Mouse (Mus musculus) hematopoietic stem cell, adult 5-6 weeks (primary cell): Measurements from ENCODE around the gene Arhgef39. TPM values are rescaled to one million over a fixed set of nuclear protein-coding genes. Genes with fewer than 3 reads are reported as not detected.
A peak's percentile ranks its signal among the peaks of the same experiment; 100 is the strongest.

Experiments used
- ATAC-seq, 2 experiments: fragments of 125-278 bp in 1 of 2; replicated peaks in 1 of 2; 2 replicates each; pipeline ENCODE4 v1.8.0; 2016 to 2017; ENCODE audit warnings: inconsistent platforms in 2 of 2, mild to moderate bottlenecking in 2 of 2, moderate number of reproducible peaks in 2 of 2, low read depth in 1 of 2, moderate TSS enrichment in 1 of 2; ENCODE audit not compliant: low FRiP score in 2 of 2, poor library complexity in 2 of 2, severe bottlenecking in 2 of 2, insufficient read depth in 1 of 2, low TSS enrichment in 1 of 2
- total RNA-seq: library from RNA; stranded (forward); fragments of 172-1452, 232-1000 nt; gene quantifications from 2 replicates; pipeline ENCODE4 v1.2.3, GENCODE M21; 2017

Arhgef39 gene
- total RNA-seq, 1 experiment from 2014 or later, result 76.9 TPM

DNA sequence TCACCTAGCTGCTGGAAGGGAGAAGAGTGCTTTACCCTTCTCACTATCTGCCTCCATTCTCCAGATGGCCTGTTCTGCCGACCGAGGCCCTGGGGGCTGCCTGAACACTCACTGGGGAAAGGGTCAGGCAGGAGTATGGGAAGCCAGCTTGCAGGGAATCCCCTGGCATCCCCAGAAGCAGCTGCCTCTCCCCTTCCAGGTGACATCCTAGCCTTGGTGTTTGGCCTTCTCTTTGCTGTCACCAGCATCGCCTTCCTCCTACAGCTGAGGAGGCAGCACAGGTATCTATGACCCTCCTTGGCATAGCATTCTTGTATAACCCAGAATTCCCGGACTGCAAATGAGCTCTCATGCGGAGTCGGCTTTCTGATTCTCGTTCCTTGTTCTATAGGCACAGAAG lies 13.2 kb upstream of the Arhgef39 start:
- ATAC-seq, result no peak

DNA sequence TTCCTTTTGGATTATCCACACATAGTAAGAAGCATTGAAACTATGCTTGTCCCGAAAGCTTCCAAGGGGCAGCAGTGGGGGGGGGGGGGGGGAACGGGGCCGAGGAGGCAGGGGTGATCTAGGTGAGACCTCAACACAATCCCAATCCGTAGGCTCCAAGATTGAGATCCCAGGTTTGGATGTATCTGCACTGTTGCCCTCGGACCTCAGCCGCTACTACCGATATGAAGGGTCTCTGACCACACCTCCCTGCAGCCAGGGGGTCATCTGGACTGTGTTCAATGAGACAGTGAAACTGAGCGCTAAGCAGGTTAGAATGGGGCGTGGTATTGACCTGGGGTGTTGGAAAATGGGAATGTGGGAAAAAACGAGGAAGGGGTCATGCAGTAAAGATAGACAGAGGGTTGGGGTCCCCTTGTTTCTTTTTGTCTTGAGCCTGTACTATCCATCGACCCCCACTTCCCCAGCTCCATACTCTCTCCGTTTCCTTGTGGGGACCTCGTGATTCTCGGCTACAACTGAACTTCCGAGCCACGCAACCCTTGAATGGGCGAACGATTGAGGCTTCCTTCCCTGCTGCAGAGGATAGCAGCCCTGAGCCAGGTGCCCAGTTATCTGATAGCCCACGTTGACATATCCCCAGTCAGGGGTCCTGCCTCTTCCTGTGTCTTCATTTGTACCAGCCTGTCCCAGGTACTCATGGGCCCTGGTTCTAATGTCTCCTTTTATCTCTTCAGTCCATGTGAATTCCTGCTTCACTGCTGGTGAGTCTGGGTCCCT lies 12.4 kb upstream of the Arhgef39 start:
- no peak for ATAC-seq

DNA sequence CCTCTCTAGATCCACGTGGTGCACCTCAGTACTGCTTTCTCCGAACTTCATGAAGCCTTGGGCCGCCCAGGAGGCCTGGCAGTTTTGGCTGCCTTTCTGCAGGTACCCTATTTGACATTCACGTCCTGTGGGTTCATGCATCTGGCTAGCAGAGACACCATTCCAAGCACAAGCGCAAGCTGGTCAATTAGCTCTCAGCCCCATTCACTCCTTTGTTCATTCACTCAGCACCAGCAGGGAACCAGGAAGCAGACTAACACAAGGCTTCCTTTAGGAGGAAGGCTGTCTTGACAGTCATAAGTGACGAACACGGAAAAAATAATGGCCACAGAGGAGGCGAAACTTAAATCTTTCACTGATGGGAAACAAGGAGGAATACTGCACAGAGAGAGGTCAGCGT lies 9.6 kb upstream of the Arhgef39 start:
- peak in 1 of 2 experiments; percentile 27; a peak in 1 of 4 replicates for ATAC-seq

DNA sequence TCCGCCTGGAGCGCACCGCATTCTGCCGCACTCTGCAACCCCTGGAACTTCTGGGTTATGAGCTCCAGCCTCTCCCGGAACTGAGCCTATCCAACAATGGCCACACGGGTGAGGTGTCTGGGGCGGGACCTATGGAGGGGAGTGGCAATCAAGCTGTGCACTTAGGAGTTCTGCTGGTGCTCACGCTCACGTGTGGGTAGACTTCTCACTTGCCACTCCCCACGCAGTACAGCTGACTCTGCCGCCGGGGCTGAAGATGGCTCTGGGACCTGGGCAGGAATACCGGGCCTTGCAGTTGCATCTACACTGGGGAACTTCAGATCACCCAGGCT lies 9.1 kb upstream of the Arhgef39 start:
- ATAC-seq, result peak; percentile 92

DNA sequence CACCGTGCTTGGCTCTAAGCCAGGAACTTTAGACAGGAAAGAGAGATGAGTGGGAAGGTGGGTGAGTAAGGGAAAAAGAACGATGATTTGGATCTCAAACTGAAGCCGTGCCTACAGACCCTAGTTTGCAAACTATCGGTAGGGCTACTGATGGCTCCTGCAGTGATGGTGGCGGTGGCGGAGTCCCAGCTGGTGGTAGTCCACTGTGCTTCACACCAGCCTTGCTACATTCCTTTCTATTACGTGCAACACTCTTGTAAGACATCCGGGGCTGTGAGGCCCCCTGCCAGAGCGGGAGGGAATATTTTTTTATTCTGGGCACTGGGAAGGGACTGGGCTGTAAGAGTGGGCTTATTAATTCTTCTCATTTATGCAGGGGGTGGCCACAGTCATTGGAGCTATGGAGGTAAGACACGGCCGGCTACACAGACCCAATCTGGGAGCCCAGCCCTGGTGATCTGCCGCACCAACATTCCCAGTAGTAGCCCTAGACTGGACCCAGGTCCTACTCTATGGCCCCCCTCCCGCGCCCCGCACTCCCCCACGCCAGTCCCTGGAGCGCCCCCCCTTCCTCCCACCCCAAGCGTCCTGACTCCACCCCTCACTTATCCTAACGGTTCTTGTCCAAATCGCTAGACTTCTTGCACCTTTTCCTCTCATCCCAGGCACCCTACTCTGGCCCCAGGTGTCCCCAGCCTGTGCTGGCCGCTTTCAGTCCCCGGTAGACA lies 8.6 kb upstream of the Arhgef39 start:
- peak in 1 of 2 experiments; percentile 3; a peak in 1 of 4 replicates for ATAC-seq

DNA sequence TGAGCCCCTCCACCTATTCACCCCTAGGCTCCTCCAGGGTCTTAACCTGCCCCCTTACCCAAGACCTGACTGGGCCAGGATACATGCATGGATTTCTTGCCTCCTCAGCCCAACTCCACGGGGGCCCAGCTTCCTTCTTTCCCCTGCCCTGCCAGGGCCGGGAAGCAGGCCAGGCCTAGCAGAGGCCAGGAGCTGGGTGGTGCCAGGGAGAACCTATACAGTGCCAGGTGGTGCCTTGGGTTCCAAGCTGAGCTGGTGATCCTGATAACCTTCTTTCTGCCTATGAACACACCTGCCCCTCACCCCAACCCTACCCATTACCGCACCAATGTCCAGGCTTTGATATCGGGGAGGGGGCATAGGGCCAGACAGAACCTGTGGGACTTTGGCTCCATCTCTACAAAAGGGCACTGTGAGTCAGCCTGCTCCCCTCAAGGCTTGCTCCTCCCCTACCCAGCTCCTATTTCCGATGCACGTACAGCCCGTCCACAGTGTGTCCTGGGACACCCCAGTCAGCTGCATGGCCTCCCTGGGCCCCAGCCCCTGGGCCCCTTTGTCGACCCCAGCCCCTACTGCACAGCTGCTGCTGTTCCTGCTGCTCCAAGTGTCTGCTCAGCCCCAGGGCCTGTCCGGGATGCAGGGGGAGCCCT lies 7.2 kb upstream of the Arhgef39 start, which contains the start of gene Car9:
Gene Car9, plus strand, starts transcription at position 431 of the 650 bp plus-strand sequence.
- no peak for ATAC-seq

DNA sequence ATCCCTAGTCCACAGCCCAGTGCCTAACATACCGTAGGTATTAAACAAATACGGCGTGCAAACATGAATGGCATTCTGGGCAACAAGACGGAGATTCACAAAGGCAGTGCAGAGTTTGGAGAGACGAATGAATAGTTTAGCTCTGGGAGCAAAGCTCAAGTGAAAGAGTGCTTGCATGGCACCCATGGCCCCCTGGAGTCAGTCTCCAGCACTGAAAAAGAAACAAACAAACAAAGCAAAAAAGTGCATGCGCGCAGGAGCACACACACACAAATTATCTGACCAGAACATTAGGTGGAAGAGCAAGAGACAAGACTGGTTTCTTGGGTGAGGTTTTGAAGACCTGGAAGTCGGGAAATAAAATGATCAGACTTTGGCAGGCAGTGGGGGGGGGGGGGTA lies 6.6 kb upstream of the Arhgef39 start:
- ATAC-seq, result no peak

DNA sequence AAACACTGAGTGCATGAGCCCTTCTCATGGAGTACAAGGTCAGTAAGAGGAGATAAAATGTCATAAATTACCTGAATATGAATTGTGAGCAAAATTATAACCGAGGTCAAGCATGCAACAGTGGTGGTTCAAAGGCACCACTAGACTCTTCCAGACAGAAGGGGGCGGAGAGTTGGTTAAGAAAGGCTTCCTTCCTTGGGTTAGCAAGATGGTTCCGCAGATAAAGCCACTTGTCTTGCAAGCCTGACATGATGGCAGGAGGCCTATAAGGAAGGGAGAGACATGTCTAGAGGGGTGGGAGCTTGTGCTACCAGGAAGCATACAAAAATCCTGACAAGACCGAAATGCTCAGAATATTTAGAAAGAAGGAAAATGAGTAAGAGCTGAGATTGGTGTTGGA lies 4.8 kb upstream of the Arhgef39 start:
- ATAC-seq, result peak; percentile 49 to 51; a peak in 3 of 4 replicates

DNA sequence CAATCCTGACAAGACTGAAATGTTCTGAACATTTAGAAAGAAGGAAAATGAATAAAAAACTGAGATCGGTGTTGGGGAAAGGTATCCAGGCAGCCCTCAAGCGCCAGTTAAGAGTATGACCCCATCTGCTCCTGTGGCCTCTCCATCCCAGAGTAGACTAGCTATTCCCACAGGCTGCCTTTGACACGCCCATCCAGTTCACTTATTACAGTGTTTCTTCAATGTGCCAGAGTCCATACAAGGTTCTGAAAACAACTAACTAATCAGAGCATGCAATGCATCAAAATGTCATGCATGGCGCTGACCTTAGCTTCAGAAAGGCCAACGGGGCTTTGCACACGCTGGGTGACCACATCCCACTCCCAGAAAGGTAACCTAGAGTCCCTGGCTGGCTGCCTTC lies 4.0 kb upstream of the Arhgef39 start:
- ATAC-seq, result no peak

DNA sequence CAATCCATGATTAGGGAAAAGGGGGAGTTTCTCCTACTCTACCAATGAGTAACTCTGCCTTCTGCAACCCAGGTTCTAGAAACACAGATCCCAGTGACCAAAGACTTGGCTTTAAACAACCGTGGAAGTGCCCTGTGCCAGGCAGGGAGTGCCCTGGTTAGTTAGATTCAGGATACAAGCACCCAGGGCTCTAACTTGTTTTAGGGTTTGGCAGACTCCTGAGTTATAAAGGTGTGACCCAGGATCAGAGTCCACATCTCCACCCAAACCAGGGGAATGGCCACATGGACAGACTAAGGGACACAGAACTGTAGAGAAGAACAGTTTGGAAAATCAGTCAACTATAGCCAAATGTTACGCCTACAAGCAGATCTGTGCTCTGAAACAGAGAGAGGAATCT lies 3.5 kb upstream of the Arhgef39 start:
- no peak for ATAC-seq

DNA sequence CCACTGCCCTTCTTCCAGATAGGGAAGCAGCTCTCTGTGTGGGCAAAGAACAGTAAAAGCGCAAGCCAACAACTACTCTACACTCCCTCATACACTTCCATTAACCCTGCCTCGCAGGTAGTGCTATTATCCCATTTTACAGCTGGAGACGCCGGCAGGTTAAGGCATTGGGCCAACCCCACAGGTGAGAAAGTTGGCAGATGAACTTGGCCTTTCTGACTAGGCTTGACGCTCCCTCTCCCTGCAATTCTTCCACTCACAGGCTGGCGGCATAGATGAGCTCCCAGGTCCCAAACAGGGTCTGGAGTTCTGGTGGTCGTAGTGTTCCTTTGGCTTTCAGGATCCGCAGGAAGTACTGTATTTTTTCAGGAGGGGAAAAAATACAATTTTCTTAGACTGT lies 512 bp downstream of the Arhgef39 start:
- peak; percentile 16 to 32; a peak in 2 of 4 replicates for ATAC-seq

DNA sequence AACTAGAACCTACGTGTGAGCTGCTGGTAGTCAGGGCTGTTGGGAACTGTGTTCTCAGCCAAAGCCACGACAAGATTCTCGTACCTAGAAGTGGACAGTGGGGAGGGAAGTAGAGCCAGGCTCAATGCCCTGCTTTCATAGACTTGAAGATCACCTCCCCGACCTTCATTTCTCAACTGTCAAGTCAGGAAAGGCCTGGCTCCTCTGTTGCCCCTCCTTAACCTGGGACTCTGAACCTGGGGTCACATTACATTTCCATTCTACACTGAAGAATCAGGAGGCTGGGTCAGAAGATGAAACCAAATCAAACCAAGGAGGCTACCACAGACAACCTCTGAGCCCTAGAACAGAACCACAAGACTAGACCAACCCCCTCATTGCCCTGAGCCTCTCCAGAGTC lies 1.5 kb downstream of the Arhgef39 start:
- ATAC-seq, result no peak

DNA sequence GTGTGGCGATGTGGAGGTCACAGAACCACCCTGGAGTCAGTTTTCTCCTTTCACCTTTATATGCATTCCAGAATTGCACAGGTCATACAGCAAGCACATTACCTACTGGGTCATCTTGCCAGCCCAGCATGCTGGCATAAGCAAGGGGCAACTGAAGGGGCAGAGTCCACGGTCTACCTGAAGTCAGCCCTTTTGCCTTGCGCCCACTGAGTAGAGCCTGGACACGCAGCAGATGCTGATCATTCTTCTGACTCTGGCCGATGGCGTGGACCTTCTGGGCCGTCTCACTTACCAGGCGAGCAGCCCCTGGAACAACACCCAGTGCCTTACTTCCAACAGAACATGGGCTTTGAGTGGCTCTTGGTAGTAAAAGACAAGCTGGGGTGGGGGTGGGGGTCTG lies 2.1 kb downstream of the Arhgef39 start:
- no peak for ATAC-seq

DNA sequence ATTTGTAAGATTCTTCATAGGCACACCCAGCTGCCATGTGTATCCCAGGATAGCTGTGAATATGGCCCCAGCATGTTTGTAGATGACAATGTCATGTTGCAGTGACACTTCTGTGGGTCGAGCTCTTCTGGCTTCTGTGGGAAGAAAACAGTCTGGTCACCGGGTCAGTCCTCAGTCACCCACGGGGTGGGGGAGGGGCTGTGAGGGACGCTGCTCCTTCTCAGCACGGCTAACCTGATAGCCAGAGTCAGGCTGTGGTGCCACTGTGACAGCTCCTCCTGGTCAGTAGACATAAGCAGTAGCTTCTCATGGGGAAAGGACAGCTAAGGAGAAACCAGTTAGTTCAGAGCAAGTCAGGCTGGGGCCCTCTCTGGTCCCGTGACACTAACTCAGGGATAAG lies 2.9 kb downstream of the Arhgef39 start:
- no peak for ATAC-seq

DNA sequence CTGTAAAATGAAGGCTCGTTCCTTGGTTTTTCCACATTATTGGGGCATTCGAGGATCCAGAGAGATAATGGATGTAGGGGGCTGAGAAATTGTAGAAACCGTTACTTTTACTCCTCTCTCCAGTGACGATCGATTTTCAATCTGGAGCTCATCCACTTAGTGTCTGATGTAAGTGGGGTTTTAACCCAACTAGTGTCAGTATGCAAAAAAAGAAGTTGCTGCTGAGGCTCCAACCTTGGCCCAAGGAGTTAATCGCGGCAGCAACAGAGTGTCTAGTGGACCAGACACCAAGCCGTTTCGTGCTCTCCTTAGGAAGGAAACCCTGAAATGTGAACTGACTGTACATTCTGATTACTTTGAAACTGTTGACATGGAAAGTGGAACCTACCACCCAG lies 5.7 kb downstream of the Arhgef39 start:
- ATAC-seq, result no peak

DNA sequence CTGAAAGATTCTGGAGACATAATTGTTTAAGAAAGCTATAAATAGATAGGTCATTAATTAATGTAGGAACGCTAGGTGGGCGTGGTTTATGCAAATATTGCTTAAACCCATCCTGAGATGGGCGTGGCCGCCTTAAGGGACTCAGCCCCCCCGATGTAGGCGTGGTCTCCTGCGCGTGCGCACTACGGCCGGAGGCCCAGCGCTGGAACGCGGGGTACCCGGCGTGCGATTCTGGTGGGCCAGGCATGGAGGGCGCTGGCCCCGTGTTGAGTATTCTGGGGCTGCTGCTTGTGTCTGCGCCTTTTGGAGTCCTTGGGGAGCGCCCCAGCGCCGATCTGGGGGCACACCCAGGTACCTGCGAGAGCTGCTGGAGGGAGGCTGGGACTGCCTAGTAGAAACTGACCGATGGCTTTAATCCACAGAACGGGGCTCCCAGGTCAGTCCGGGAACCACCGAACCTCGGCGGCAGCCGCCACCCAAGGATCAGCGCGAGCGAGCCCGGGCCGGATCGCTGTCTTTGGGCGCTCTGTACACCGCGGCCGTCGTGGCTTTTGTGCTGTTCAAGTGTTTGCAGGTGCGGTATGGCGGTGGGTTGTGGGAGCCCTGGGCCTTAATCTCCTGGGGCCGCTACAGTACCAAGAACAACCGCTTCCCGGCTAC lies 6.2 kb downstream of the Arhgef39 start:
- ATAC-seq, result peak; percentile 75

DNA sequence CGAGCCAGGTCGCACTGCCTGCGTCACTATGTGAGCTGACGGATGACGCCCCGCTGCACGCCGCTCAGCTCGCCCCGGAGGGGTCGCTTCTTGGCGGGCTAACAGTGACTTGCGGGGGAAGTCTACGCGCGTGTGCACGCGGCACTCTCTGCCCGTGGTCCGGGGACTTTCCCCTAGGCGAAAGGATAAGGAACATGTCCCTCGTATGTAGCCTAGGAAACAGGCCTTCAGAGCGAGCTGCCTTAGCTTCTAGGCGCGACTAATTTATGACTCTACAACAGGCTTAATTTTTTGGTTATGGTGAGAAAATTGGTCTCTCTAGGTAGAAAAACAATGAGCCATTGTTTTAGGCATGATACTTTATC lies 6.7 kb downstream of the Arhgef39 start, which contains the start of gene Ccdc107:
Gene Ccdc107, plus strand, starts transcription at position 80 of the 365 bp plus-strand sequence.
- ATAC-seq, result peak; percentile 93 to 95
